Mouse (Mus musculus) myocyte (in vitro differentiated cells): Measurements from ENCODE around the gene Lmod1. TPM values are rescaled to one million over a fixed set of nuclear protein-coding genes. Genes with fewer than 3 reads are reported as not detected.

ENCODE experiments used
- H3K27me3 ChIP-seq: one replicate; pipeline ENCODE4 v1.6.1; 2011; ENCODE audit not compliant: control insufficient read depth, insufficient read depth, insufficient read length
- H3K36me3 ChIP-seq: one replicate; pipeline ENCODE4 v1.6.1; 2011; ENCODE audit not compliant: control insufficient read depth, insufficient read depth
- H3K4me2 ChIP-seq: one replicate; pipeline ENCODE4 v1.6.1; 2011; ENCODE audit warnings: low read depth, control low read depth
- H3K4me3 ChIP-seq: one replicate; pipeline ENCODE4 v1.5.1; 2011; ENCODE audit warnings: mild to moderate bottlenecking, control low read depth, moderate library complexity
- H3K79me2 ChIP-seq: one replicate; pipeline ENCODE4 v1.6.1; 2011; ENCODE audit not compliant: control insufficient read depth, insufficient read depth
- H3ac ChIP-seq: one replicate; pipeline ENCODE4 v1.6.1; 2011; ENCODE audit not compliant: control insufficient read depth, insufficient read length
- CEBPB ChIP-seq: IDR thresholded peaks from 2 replicates; pipeline ENCODE4 v1.6.1; 2011; ENCODE audit warnings: mild to moderate bottlenecking, moderate library complexity; ENCODE audit not compliant: poor library complexity, insufficient read depth, severe bottlenecking
- E2F4 ChIP-seq: IDR thresholded peaks from one replicate; pipeline ENCODE4 v1.6.1; 2011; ENCODE audit warnings: mild to moderate bottlenecking, control low read depth, moderate library complexity; ENCODE audit not compliant: insufficient read depth
- MAX ChIP-seq: IDR thresholded peaks from one replicate; pipeline ENCODE4 v1.6.1; 2011; ENCODE audit warnings: low read depth, mild to moderate bottlenecking, control low read depth
- MYOD1 ChIP-seq, 3 experiments: IDR thresholded peaks; one replicate each; pipeline ENCODE4 v1.6.1; 2011; ENCODE audit warnings: control low read depth in 2 of 3, low read depth in 2 of 3, mild to moderate bottlenecking in 2 of 3, moderate library complexity in 1 of 3; ENCODE audit not compliant: insufficient read length in 2 of 3, control insufficient read depth in 1 of 3
- MYOG ChIP-seq, 3 experiments: IDR thresholded peaks; one replicate each; pipeline ENCODE4 v1.6.1; 2011; ENCODE audit warnings: control low read depth in 2 of 3, low read depth in 2 of 3, mild to moderate bottlenecking in 2 of 3; ENCODE audit not compliant: insufficient read length in 2 of 3, control insufficient read depth in 1 of 3, insufficient read depth in 1 of 3
- POLR2A ChIP-seq: IDR thresholded peaks from one replicate; pipeline ENCODE4 v1.6.1; 2011; ENCODE audit warnings: low read depth, mild to moderate bottlenecking, control low read depth, moderate library complexity; ENCODE audit not compliant: insufficient read length
- POLR2AphosphoS2 ChIP-seq: IDR thresholded peaks from one replicate; pipeline ENCODE4 v1.6.1; 2011; ENCODE audit warnings: low read depth, control low read depth; ENCODE audit not compliant: insufficient read length
- REST ChIP-seq: IDR thresholded peaks from one replicate; pipeline ENCODE4 v1.6.1; 2011; ENCODE audit warnings: mild to moderate bottlenecking, control low read depth, moderate library complexity; ENCODE audit not compliant: insufficient read depth, insufficient read length
- SRF ChIP-seq: IDR thresholded peaks from one replicate; pipeline ENCODE4 v1.6.1; 2011; ENCODE audit warnings: low read depth; ENCODE audit not compliant: control insufficient read depth, insufficient read length
- TCF12 ChIP-seq: IDR thresholded peaks from one replicate; pipeline ENCODE4 v1.6.1; 2011; ENCODE audit warnings: mild to moderate bottlenecking, control low read depth; ENCODE audit not compliant: poor library complexity, insufficient read depth, severe bottlenecking
- TCF3 ChIP-seq: IDR thresholded peaks from one replicate; pipeline ENCODE4 v1.6.1; 2011; ENCODE audit warnings: low read depth, control low read depth; ENCODE audit not compliant: insufficient read length
- USF1 ChIP-seq: IDR thresholded peaks from one replicate; pipeline ENCODE4 v1.6.1; 2011; ENCODE audit warnings: low read depth, mild to moderate bottlenecking, control low read depth, moderate library complexity
- polyA plus RNA-seq: library from polyadenylated mRNA; unstranded; fragments of >200 nt; fragmentation: generic; extraction: Trizol; gene quantifications from one replicate; pipeline ENCODE4 v1.2.1, GENCODE M21; 2012; ENCODE audit warnings: missing spikeins

Lmod1 gene
- polyA plus RNA-seq, 1 experiment = 7.1 TPM

DNA sequence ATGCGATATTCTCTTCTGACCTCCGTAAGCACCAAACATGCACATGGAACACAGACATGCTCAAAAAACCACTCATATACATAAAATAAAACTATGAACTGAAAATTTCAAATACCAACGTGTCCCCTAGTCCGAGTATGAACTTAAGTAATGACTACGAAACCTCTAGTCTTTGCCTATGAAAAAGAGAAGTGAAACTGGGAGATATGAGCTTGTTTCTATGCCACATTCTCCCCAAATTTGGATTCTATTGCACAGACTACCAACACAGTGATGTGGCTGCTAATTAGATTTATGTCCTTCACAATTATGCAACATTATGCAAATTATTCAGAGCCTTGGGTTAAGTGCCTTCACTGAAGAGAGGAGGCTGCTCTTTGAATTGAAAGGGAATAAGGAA is 74.9 kb downstream of the Lmod1 start:
- Histone ChIP-seq H3K4me2 (no peak overlapping the region), H3K79me2 (no peaks in the 10 kb centered on the region), H3K36me3 (peaks cover 65% of the 10 kb centered on the region), H3K4me3 (no peak overlapping the region), H3K27me3 (no peaks in the 10 kb centered on the region), H3ac (no peak overlapping the region)
- TF ChIP-seq TCF3 = no peak
- no peak for TF ChIP-seq MYOG (IDR thresholded peaks at IDR 0.05; ENCODE audit: control insufficient read depth in 1 of 3, insufficient read depth in 1 of 3, insufficient read length in 2 of 3, low read depth in 2 of 3)
- no peak for TF ChIP-seq USF1
- TF ChIP-seq REST = no peak
- no peak for TF ChIP-seq POLR2AphosphoS2
- TF ChIP-seq MAX = no peak
- no peak for TF ChIP-seq TCF12
- no peak for TF ChIP-seq SRF
- TF ChIP-seq E2F4 = no peak
- no peak for TF ChIP-seq MYOD1 (IDR thresholded peaks at IDR 0.05; ENCODE audit: control insufficient read depth in 1 of 3, insufficient read length in 2 of 3, low read depth in 2 of 3)
- TF ChIP-seq POLR2A = no peak
- no peak for TF ChIP-seq CEBPB

DNA sequence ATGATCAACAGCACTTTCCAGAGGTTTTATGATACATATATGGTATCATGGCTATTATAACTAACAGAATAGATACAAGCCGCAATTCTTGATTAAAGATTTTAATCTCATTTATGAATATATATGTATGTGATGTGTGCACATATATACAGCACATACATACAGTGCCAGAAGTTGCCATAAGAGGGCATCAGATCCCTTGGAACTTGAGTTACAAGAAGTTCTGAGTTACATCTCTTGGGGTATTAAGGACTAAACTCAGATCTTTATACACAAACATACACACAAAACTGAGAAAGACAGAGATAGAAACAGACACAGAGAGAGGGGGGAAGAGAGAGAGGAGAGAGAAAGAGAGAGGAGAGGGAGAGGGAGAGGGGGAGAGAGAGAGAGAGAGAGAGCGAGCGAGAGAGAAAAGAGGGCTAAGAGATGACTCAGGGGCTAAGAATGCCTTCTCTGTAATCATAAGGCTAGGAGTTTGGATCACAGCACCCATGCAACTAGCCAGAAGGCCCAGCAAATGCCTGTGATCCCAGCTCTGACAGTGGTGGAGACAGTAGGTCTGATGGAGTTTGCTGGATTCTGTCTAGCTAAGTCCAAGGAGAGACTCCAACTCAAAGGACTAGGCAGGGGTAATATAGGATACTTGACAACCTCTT is 77.0 kb downstream of the Lmod1 start:
- Histone ChIP-seq H3K4me2 (no peak overlapping the region), H3ac (no peak overlapping the region), H3K27me3 (no peaks in the 10 kb centered on the region), H3K4me3 (no peak overlapping the region), H3K79me2 (no peaks in the 10 kb centered on the region), H3K36me3 (peaks cover 66% of the 10 kb centered on the region)
- TF ChIP-seq POLR2A (no peak), CEBPB (no peak), E2F4 (no peak), REST (no peak), MYOG (IDR thresholded peaks at IDR 0.05; ENCODE audit: control insufficient read depth in 1 of 3, insufficient read depth in 1 of 3, insufficient read length in 2 of 3, low read depth in 2 of 3) (no peak), POLR2AphosphoS2 (no peak), USF1 (no peak), MAX (no peak), TCF12 (no peak), MYOD1 (IDR thresholded peaks at IDR 0.05; ENCODE audit: control insufficient read depth in 1 of 3, insufficient read length in 2 of 3, low read depth in 2 of 3) (no peak), TCF3 (no peak), SRF (no peak)

DNA sequence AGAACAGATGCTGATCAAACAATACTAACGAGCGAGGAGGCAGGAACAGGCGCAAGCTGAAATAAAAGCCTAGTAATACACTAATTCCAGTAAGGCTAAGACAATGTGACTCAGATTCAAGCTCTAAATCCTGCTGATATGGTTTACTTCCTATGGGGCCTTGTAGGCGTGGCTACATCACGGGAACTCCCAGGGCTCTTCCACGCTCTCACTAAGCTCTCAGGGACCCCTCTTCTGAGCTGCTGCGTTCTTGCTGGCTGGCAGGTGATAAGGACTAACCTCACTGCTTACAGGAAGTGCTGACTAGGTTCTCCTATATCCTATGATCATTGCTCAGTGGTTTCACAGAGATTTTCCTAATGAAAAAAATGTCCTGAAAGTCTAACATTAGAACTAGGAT is 80.7 kb downstream of the Lmod1 start:
- Histone ChIP-seq H3K79me2 (peaks cover 2% of the 10 kb centered on the region), H3K4me2 (no peak overlapping the region), H3K27me3 (no peaks in the 10 kb centered on the region), H3K4me3 (no peak overlapping the region), H3ac (no peak overlapping the region), H3K36me3 (peaks cover 77% of the 10 kb centered on the region)
- TF ChIP-seq E2F4 (no peak), SRF (no peak), MAX (no peak), POLR2A (no peak), MYOG (IDR thresholded peaks at IDR 0.05; ENCODE audit: control insufficient read depth in 1 of 3, insufficient read depth in 1 of 3, insufficient read length in 2 of 3, low read depth in 2 of 3) (no peak), TCF12 (no peak), REST (no peak), MYOD1 (IDR thresholded peaks at IDR 0.05; ENCODE audit: control insufficient read depth in 1 of 3, insufficient read length in 2 of 3, low read depth in 2 of 3) (no peak), POLR2AphosphoS2 (no peak), CEBPB (no peak), TCF3 (no peak), USF1 (no peak)

DNA sequence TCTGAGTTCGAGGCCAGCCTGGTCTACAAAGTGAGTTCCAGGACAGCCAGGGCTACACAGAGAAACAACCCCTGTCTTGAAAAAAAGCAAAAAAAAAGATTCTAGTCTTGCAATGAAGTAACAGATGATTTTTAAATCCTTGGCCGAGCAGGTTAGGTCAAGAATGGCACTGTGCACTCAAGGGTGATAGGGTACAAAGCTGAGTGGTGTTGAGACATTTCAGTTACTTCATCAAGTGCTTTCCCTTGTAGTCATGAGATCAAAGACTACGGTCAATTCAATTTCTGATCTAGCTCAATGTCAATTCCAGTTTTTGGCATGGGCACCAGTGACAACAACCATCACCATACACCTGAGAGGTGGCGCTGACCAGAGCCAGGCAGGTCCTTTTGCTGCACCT is 84.4 kb downstream of the Lmod1 start:
- TF ChIP-seq REST = no peak
- no peak overlapping the region for H3ac ChIP-seq
- H3K27me3 ChIP-seq = no peaks in the 10 kb centered on the region
- H3K36me3 ChIP-seq = peaks cover 68% of the 10 kb centered on the region
- H3K4me3 ChIP-seq = no peak overlapping the region
- peaks cover 10% of the 10 kb centered on the region for H3K79me2 ChIP-seq
- no peak overlapping the region for H3K4me2 ChIP-seq

GRCm38 (mm10) chr1:135410967-135411366 is 86.4 kb downstream of the Lmod1 start:
- H3K36me3 ChIP-seq = peaks cover 59% of the 10 kb centered on the region
- no peak overlapping the region for H3ac ChIP-seq
- peaks cover 10% of the 10 kb centered on the region for H3K79me2 ChIP-seq
- peak overlapping the region; percentile 66 for H3K4me2 ChIP-seq
- no peak overlapping the region for H3K4me3 ChIP-seq
- no peak for TF ChIP-seq REST
- no peak for TF ChIP-seq POLR2A
- no peak for TF ChIP-seq TCF3
- TF ChIP-seq POLR2AphosphoS2 = no peak
- TF ChIP-seq TCF12 = no peak
- no peak for TF ChIP-seq MAX
- TF ChIP-seq SRF = no peak
- no peak for TF ChIP-seq USF1
- TF ChIP-seq CEBPB = no peak
- no peak for TF ChIP-seq MYOD1 (IDR thresholded peaks at IDR 0.05; ENCODE audit: control insufficient read depth in 1 of 3, insufficient read length in 2 of 3, low read depth in 2 of 3)
- no peak for TF ChIP-seq MYOG (IDR thresholded peaks at IDR 0.05; ENCODE audit: control insufficient read depth in 1 of 3, insufficient read depth in 1 of 3, insufficient read length in 2 of 3, low read depth in 2 of 3)
- no peak for TF ChIP-seq E2F4
- no peaks in the 10 kb centered on the region for H3K27me3 ChIP-seq
